Mouse (Mus musculus): ENCODE data around the gene Antxr2. TPM values are rescaled to one million over a fixed set of nuclear protein-coding genes. Genes with fewer than 3 reads are reported as not detected.

The Antxr2 gene
- total RNA-seq, 1 experiment from 2014 or later: 114 TPM

- ATAC-seq (ENCODE audit: extremely low read depth, insufficient number of reproducible peaks, low FRiP score, poor library complexity, severe bottlenecking): no peak
Measured at GRCm38 (mm10) chr5:97999261-97999824, 31.5 kb downstream of the Antxr2 start.

GRCm38 (mm10) chr5:97996500-97997176 lies 34.2 kb downstream of the Antxr2 start:
- no peak for ATAC-seq (ENCODE audit: extremely low read depth, insufficient number of reproducible peaks, low FRiP score, poor library complexity, severe bottlenecking)

GRCm38 (mm10) chr5:97995881-97996280 lies 35.0 kb downstream of the Antxr2 start:
- ATAC-seq (ENCODE audit: extremely low read depth, insufficient number of reproducible peaks, low FRiP score, poor library complexity, severe bottlenecking): no peak

GRCm38 (mm10) chr5:97986656-97987294 lies 44.1 kb downstream of the Antxr2 start:
- ATAC-seq (ENCODE audit: extremely low read depth, insufficient number of reproducible peaks, low FRiP score, poor library complexity, severe bottlenecking): no peak

GRCm38 (mm10) chr5:97983375-97983774 lies 47.5 kb downstream of the Antxr2 start:
- ATAC-seq (ENCODE audit: extremely low read depth, insufficient number of reproducible peaks, low FRiP score, poor library complexity, severe bottlenecking): 0 out of 2 replicates have a peak, but pooled peaks have one; percentile 36

- no peak for ATAC-seq (ENCODE audit: extremely low read depth, insufficient number of reproducible peaks, low FRiP score, poor library complexity, severe bottlenecking)
Measured at GRCm38 (mm10) chr5:97980472-97980871, 50.4 kb downstream of the Antxr2 start.

GRCm38 (mm10) chr5:97973293-97973692 lies 57.5 kb downstream of the Antxr2 start:
- ATAC-seq (ENCODE audit: extremely low read depth, insufficient number of reproducible peaks, low FRiP score, poor library complexity, severe bottlenecking): no peak

GRCm38 (mm10) chr5:97972029-97972428 lies 58.8 kb downstream of the Antxr2 start:
- no peak for ATAC-seq (ENCODE audit: extremely low read depth, insufficient number of reproducible peaks, low FRiP score, poor library complexity, severe bottlenecking)

- ATAC-seq (ENCODE audit: extremely low read depth, insufficient number of reproducible peaks, low FRiP score, poor library complexity, severe bottlenecking): no peak
Measured at GRCm38 (mm10) chr5:97971236-97971635, 59.6 kb downstream of the Antxr2 start.

GRCm38 (mm10) chr5:97967044-97967443 lies 63.8 kb downstream of the Antxr2 start:
- no peak for ATAC-seq (ENCODE audit: extremely low read depth, insufficient number of reproducible peaks, low FRiP score, poor library complexity, severe bottlenecking)

GRCm38 (mm10) chr5:97966101-97966500 lies 64.7 kb downstream of the Antxr2 start:
- ATAC-seq (ENCODE audit: extremely low read depth, insufficient number of reproducible peaks, low FRiP score, poor library complexity, severe bottlenecking): no peak

GRCm38 (mm10) chr5:97964444-97964843 lies 66.4 kb downstream of the Antxr2 start:
- ATAC-seq (ENCODE audit: extremely low read depth, insufficient number of reproducible peaks, low FRiP score, poor library complexity, severe bottlenecking): no peak

- ATAC-seq (ENCODE audit: extremely low read depth, insufficient number of reproducible peaks, low FRiP score, poor library complexity, severe bottlenecking): no peak
Measured at GRCm38 (mm10) chr5:97962512-97962911, 68.3 kb downstream of the Antxr2 start.

GRCm38 (mm10) chr5:97961786-97962185 lies 69.1 kb downstream of the Antxr2 start:
- ATAC-seq (ENCODE audit: extremely low read depth, insufficient number of reproducible peaks, low FRiP score, poor library complexity, severe bottlenecking): no peak

- ATAC-seq (ENCODE audit: extremely low read depth, insufficient number of reproducible peaks, low FRiP score, poor library complexity, severe bottlenecking): no peak
Measured at GRCm38 (mm10) chr5:97959651-97960050, 71.2 kb downstream of the Antxr2 start.

- no peak for ATAC-seq (ENCODE audit: extremely low read depth, insufficient number of reproducible peaks, low FRiP score, poor library complexity, severe bottlenecking)
Measured at GRCm38 (mm10) chr5:97959010-97959409, 71.8 kb downstream of the Antxr2 start.

GRCm38 (mm10) chr5:97957501-97957900 lies 73.3 kb downstream of the Antxr2 start:
- no peak for ATAC-seq (ENCODE audit: extremely low read depth, insufficient number of reproducible peaks, low FRiP score, poor library complexity, severe bottlenecking)

- no peak for ATAC-seq (ENCODE audit: extremely low read depth, insufficient number of reproducible peaks, low FRiP score, poor library complexity, severe bottlenecking)
Measured at GRCm38 (mm10) chr5:97954193-97954772, 76.6 kb downstream of the Antxr2 start.

GRCm38 (mm10) chr5:97953241-97953920 lies 77.5 kb downstream of the Antxr2 start:
- no peak for ATAC-seq (ENCODE audit: extremely low read depth, insufficient number of reproducible peaks, low FRiP score, poor library complexity, severe bottlenecking)

Measured in neutrophil, adult 5-6 weeks (primary cell).